Mouse (Mus musculus): ENCODE data around the gene Psph.
"Not testable (repeated sequence)": the region's sequence is repeated elsewhere in the genome, so short reads cannot be mapped to it uniquely, and the experiment has no call there.

Gene Psph

DNA sequence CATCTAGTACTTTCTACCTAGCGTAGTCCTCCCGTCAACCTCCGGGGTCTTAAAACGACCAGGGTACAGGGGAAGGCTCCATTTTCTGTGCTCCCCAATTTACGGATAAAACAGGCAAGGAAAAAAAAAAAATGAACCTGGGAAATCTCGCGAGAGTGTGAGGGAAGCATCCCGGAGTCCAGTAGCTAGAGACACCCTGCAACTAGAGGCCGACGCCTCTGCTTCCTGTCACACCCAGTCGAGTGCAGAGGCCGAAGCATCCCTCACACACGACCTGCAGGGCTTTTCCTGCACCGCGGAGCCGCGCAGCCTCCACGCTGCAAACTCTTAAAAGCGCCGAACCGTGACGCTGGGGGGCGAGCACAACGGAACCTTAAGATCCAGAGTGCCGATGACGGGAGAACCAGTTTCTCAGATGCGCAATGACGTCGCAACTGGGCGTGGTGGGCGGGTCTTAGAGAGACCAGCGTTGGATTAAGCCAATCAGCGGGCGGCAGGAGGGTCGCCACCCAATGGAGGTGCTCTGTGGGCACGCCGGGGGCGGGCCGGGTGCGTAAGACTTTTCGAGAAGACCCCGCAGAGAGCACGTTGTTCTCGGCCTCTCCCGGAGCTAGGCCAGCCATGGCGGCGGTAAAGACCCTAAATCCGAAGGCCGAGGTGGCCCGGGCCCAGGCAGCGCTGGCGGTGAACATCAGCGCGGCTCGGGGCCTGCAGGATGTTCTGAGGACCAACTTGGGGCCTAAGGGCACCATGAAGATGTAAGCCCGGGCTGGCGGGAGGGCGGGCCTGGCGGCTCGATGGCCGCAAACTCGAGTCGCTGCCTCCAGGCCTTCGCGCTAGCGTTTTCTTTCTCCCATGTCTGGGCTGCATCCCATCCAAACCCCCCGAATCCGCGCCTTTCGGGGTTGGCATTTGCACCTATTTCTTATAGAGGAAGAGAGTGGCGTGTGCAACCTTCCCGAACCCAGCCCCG, at the start of gene Psph:
Gene Psph, minus strand, starts transcription at position 632 of the 973 bp plus-strand sequence.
- DNase-seq (ENCODE audit: low read depth), result peak; percentile 99

DNA sequence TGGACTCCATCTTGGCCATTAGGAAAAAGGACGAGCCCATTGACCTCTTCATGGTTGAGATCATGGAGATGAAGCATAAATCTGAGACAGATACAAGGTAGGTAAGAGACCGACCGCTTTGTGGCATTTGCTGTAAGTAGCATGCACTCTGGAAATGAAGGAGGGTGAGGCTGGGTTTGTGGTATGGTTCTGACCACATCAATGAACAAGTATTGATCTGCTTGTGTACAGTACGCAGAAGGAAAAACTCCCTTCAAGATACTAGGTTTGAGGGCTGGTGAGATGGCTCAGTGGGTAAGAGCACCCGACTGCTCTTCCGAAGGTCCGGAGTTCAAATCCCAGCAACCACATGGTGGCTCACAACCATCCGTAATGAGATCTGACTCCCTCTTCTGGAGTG, 3.3 kb upstream of the Psph start:
- DNase-seq (ENCODE audit: low read depth), result not testable (repeated sequence)

DNA sequence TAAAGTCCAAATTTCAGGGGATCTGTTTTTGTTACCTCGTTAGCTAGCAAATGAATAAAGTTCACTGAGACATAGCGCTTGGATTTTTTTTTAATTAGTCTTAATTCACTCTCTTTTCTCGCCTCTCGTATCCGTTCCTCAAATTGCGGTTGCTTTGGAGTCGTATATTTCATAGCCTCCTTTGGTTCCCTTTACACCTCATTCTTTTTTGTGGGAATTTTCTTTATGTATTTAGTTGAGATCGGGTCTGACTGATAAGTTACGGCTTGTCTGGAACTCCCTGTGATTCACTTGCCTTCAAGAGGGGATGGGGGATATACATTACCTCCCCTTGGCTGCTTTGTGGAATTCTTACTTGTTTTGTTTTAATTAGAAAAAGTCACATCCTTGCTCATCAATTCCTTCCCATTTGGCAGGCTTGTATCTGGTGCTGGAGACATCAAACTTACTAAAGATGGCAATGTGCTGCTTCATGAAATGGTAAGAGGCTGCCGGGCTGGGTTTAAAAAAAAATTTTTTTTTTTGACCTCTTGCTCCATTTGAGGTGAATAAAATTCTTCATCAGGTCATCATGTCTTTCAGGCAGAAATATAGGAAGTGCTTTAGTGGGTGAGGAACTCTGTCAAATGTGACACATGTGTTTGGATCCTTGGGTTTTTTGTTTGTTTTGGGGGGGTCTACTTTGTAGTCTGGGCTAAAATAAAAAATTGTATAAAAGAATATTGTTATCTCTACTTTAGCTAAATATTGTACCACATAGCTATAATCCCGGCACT, 757 bp upstream of the Psph start:
- no peak for DNase-seq (ENCODE audit: low read depth)

DNA sequence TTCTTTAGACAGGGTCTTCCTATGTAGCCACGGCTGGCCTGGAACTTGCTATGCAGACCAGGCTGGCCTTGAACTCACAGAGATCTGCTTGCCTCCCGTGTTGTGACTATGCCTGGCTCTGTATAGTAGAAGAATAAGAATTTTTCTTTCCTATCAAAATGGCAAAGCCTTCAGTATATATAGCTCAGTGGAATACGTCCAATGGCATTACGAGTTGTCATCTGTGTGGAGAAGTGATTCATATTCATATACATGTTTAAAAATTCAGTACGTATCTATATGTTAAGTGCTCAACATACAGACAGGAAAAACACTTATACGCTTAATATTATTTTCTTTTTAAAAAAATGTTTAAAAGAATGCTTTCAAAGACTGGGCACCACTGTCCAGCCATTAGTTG, 1.1 kb downstream of the Psph start:
- DNase-seq (ENCODE audit: low read depth), result no peak

DNA sequence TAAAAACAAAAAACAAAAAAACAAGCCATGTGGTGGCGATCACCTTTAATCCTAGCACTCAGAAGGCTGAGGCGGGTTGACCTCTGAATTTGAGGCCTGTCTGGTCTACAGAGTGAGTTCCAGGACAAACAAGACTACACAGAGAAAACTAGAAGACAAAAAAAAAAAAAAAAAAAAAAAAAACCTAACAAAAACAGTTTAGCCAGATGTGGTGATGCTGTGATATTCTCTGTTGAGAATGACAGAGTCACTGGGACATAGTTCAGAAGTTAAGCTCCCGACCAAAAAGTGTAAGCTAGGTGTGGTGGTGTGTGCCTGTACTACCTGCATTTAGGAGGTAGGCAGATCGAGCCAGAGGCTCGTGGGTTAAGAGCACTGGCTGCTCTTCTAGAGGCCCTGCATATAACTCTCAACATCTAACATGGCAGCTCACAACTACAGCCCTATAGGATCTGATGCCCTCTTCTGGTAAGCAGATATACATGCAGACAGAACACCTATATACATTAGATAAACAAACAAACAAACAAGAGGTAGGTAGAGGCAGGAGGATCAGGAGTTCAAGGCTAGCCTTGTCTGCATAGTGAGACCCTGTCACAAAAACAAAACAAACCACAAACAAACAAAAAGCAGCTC, 1.9 kb downstream of the Psph start:
- DNase-seq (ENCODE audit: low read depth), result no peak

DNA sequence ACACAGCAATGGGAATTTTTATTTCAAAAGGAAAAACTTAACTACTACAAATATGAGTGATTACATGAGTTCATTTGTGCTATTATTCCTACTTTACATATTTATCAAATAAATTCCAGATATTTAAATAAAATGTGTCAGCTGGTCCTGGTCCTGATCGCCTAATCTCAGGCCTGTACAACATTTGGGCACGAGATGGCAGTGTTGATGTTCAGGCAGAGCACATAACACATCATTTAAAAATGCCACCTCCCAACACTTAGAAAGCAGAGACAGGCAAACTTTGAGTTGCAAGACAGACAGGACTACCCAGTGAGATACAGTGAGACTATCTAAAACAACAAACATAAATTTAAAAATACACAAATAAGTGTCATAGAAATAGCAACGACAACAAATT, 5.0 kb downstream of the Psph start:
- DNase-seq (ENCODE audit: low read depth), result no peak

DNA sequence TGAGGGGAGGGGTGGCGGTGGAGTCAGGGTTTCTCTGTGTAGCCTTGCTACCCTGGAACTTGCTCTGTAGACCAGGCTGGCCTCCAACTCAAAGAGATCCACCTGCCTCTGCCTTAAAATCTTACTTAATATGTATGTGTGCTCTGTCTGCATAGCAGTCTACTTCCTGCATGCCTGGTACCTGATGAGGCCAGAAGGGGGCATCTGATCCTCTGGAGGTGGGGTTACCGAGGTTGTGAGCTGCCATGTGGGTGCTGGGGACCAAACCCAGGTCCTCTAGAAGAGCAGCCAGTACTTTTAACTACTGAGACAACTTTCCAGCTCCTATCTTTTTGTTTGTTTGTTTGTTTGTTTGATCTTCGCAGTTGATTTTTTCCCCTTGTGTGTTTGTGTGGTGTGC, 7.1 kb downstream of the Psph start:
- DNase-seq (ENCODE audit: low read depth), result no peak

DNA sequence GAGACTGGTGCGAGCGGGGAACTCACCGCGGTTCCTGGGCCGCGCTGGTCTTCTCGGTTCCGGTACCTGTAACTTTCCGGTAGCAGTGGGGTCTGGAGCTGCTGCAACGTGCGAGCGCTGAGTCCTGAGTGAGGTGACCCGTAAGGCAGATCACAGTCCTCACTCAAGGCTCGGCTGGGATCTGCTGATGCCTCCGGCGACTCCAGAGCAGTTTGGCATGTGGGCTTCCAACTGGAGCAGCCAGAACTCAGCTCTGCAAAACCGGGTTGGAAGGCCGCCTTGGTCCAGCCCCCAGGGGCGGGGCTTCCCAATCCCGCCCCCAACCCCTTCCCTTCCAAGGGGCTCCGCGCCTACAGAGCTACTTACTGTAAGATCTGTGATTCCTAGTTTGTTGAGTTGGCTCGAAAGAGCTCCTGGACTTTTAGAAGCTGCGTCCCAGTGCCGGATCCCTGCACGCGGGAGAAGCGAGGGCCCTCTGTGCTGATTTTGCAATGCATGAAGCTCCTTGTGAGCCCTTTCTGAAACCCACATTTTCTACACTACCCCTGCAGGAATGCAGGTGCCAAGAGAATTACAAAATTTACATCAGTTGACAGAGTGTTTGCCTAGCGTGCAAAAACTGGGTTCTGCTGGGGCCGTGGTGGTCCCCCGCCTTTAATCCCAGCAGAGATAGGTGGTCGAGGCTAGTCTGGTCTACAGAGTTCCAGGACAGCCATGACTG, 8.1 kb downstream of the Psph start:
- DNase-seq (ENCODE audit: low read depth), result peak; percentile 69

DNA sequence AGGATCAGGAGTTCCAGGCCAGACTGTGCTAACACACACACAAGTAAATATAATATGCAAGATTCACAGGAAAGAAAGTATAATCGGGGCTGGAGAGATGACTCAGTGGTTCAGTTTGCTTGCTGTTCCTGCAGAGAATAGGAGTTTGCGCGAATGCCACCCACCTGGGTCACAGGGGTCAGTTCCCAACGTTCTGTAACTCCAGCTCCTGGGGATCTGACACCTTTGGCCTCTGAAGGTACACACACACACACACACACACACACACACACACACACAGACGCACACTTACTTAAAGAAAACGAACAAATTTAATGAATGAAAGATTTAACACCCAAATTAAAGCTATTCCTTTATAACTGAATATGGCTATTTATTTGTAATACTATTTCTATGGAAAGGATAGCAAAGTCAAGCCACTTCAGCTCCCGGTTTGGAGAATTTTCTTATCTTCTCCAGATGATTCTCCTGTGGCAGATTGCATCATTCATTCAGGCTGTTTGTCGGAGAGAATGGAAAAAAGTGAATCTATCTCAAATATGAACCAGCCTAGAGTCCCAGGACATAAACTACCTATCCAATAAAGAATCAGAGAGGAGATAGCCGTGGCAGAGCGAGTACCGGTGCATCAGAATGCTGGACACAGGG, 8.8 kb downstream of the Psph start:
- no peak for DNase-seq (ENCODE audit: low read depth)

DNA sequence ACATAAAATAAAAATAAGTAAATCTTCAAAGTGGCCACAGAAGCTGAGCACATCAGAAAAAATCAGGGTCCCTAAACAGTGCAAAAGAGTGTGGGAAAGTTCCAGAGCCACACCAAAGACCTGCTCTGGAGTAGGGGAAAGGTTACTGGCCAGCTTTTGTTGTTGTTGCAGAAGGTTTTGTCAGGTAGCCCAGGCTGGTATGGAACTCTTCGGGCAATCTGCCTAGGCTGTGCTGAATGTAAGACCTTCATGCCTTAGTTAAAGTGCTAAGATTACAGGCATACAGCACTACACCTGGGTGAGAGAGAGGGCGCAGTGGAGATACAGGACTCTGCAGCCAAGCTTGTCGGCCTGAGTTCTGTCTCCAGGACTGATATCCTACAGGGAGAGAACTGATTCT, 12.6 kb downstream of the Psph start:
- DNase-seq (ENCODE audit: low read depth), result no peak

DNA sequence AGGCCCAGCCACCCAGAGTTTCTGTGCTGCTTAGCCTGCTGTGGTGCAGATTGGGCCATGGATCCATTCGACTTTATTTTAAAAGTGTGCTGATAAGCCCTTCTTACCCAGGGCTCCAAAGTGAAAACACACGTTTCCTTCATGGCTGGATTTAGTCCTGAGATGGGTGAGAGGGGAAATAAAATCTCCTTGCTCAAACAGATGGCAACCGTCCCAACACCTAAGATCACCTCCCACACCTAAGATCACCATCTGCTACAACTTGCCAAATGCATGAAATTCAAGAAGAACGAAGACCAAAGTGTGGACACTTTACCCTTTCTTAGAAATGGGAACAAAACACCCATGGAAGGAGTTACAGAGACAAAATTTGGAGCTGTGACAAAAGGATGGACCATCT, 13.9 kb downstream of the Psph start:
- DNase-seq (ENCODE audit: low read depth), result not testable (repeated sequence)

DNA sequence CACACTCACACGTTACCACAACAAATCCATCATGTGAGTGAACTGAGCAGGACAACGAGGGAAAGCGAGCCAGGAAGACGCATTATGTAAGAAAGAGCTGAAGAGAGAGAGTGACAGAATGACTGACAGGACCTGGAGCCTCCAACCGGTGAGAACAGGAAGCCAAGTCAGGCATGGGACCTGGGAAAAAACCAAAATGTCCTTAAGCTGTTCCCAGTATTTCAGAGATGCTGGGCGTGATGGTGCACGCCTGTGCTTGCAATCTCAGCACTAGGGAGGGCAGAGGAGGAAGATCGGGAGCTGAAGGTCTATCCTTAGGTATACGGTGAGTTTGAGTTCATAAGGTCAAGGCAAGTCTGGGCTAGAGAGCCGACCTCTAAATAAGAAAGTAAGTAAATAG, 14.8 kb downstream of the Psph start:
- DNase-seq (ENCODE audit: low read depth), result no peak

DNA sequence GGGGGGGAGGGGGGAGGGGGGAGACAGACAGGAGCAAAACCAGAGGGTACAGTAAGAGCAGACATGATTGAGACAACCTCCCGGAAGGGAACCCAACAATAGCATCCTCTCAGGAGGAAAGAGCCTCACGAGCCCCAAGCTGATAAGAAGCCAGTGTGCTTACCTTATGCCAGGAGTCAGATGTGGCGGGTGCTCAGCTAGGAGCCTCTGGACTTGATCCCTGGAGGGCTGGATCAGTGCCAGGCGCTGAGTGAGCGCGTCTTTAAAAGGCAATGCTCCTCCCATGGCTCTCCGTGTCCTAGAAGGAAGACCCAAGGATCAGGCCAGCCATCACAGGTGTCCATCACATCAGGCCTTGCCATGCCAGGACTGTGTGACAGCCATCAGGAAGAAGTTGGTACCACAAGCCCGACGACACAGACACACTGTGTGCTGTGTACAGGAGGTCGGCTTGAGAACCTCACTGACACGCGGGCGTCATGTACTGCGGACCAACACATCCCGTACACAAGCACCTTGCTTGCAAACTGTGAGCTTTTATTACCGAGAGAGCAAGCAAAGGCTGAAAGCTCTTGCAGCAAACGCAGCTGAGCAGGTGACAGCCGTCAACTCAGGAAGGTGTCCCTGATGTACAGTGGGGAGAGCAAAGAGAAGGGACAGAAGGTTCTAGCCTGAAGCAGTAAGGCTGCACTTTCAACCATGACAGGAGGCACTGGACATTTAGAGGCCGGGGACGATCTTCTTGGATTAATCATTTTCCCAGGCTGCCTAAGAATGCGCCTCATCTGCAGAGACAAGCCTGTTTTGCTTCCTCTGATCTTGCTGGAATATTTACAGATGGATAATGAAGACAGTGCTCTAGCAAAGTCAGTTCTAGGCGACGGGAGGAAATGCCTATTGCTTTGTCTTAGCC, 16.6 kb downstream of the Psph start:
- no peak for DNase-seq (ENCODE audit: low read depth)

DNA sequence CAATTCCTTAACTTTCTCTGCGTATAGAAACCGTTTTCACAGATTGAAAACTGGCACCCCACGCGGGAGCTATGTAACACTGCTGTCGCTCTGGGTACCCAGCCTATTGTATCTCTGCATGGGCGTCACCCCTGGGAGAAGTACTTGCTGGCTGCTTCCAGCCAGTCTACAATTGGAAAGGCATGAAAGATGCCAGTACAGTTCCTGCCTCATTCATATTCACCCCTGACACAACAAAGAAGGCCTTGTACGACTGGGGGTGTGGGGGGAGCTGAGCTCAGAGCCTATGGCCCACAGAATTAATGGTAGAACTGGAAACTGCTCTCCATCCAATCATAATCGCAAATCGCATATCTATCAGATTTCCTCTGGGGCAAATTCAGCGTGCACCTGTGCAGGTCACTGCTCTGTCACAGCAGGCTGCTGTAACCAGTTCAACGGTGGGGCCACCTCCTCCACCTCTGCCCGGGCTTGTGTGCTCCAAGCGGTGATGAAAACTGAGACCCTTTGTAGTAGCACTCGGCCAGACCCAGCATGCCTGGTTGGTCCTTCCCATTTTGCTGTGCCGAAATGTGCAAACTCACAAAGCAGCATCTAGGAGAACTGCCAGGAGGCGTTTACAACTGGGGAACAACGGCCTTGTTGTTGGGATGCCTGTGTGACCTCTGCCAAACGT, 25.2 kb downstream of the Psph start:
- no peak for DNase-seq (ENCODE audit: low read depth)

DNA sequence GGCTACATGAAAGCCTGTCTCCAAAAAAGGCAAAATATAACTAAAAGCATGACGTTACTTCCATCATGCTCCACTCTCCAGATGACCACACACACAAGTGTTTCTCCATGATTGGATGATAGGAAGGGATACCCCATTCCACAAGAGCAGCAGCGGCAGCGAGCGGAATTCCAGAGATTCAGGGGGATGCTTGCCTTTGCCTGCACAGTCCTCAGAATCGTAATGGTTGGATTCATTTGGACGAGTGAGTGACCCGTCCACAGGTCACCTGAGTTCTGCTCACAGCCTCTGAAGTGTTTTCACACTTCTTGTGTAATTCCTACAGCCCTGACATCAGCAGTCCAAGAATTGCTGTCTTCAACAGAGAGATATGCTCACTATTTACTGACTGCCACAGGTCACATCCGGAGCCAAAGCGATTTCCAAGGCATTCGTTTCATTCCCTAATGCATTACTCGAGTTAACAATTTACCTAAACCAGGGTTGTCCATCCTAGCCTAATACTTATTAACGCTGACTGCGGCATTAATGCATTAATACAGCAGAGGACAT, 27.2 kb downstream of the Psph start:
- DNase-seq (ENCODE audit: low read depth), result no peak

DNA sequence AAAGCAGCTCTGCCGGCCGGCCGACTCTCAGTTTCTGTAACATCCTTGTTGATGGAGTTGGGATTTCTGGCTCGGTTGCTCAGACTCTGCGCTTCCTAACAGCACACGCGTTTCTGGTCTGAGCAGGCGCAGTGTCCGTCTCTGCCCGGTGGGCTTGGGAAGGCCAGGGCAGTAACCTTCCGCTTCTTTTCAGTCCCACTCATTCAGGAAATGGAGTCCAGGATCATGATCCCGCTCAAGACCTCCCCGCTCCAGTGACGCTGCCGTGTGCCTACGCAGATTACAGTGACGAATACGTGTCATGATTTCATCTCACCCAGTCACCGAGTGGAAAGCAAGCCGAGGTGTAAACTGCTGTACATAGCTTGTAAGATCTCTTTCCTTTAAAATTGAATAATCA, 30.4 kb downstream of the Psph start:
- DNase-seq (ENCODE audit: low read depth), result no peak

DNA sequence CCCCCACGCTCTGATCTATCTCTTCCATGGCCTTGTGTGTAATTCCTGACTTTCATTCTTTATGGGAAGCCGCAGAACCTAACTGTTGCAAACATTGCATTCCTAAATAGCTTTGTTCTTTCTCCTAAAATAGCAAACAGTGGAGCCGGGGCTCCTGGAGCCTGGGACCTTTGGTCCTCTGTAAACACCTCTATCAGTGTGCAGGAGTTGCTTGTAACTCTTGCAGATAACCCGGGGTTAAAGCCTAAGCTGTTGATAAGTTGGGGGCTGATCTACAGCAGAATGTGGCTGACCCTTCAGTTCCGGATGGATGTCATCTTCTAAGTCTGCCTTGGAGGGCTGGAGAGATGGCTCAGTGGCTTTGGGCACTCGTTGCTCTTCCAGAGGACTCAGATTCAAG, 43.2 kb downstream of the Psph start:
- no peak for DNase-seq (ENCODE audit: low read depth)

DNA sequence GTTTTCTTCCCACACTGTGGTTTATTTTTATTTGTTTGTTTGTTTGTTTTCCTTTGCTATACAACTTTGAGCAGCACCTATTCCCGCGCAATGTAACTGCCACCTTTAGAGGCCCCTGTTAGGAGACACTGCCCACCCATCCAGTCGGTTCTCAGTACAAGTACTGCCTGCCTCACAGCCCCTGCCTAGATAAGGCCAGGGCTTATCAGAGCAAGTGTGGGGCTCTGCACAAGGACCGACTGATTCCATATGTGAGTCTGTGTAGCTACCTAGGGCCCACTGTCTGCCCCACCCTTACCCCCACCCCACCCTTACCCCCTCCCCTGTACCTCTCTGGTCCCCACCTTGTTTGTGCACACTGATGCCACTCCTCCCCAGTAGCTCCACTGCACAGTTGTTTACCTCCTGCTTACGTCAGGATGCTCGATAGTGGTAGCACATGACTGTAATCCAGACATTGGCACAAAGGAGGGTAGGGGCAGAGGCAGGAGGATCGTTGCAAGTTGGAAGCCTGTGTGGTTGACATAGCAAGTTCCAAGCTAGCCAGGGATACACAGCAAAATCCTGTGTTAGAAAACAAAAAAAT, 44.3 kb downstream of the Psph start:
- DNase-seq (ENCODE audit: low read depth), result no peak

DNA sequence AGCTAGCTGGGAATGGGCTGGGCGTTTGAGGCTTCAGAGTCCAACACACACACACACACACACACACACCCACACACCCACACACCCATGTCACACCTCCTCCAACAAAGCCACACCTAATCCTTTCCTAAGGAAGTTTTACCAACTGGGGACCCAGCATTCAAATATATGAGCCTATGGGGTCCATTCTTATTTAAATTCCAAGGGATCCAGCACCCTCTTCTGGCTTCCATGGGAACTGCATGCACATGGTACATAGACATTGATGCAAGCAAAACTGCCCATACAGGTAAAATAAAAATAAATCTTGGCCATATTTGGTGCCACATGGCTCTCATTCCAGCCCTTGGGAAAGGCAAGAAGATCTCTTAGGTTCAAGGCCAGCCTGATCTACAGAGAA, 46.3 kb downstream of the Psph start:
- DNase-seq (ENCODE audit: low read depth), result no peak
